Mouse (Mus musculus): ENCODE data around the gene Plxna4.

GRCm38 (mm10) chr6:32328028-32328427, 260.0 kb downstream of the Plxna4 start:
- TF ChIP-seq CTCF (conservative IDR thresholded peaks at IDR 0.05; ENCODE audit: low read length) (peak; percentile 69), NANOG (IDR thresholded peaks at IDR 0.05; ENCODE audit: borderline replicate concordance, low read length) (no peak)

Measured in E14TG2a.4 (cell line).